Mouse (Mus musculus) kidney, adult 18-20 months (tissue): Measurements from ENCODE around the gene Slc10a1.
"Not testable (repeated sequence)": the region's sequence is repeated elsewhere in the genome, so short reads cannot be mapped to it uniquely, and the experiment has no call there.

Experiments used
- DNase-seq: peaks from one replicate; pipeline ENCODE4 v3.0.0; 2021

The Slc10a1 gene

DNA sequence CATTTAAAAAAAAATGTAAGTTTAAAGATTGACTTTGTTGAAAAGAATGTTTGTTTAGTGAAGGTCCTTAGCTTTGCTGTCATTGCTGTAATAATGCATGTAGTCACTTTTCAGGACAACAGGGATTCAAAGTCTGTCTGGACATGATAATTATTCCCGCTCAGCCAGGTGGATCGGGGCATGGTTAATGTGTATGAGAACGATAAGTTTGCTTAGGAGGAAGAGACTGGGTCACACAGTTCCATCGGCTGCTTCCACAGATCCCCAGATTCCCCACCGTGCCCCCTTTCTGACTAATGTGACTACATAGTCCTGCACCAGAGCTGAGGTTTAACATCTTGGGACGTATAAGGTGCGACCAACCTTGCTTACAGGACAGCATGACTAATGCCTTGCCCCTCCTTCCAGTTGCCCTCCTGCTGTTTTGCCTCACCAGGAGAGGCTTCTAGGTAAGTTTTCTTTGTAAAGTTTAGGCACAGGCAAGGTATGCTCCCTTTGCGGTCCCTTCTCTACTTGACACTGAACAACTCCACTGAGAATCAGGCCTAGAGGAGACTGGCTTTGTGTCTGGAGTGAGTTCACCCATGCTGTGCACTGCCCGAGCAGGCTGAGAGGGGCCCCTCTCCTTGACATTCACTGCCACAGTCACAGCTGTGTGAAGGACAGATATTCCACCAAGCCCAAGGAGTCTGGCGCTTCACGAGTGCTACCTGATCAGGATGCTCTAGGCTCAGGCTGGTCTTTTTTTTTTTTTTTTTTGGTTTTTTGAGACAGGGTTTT lies 2.3 kb downstream of the Slc10a1 start:
- DNase-seq: peak; percentile 40

DNA sequence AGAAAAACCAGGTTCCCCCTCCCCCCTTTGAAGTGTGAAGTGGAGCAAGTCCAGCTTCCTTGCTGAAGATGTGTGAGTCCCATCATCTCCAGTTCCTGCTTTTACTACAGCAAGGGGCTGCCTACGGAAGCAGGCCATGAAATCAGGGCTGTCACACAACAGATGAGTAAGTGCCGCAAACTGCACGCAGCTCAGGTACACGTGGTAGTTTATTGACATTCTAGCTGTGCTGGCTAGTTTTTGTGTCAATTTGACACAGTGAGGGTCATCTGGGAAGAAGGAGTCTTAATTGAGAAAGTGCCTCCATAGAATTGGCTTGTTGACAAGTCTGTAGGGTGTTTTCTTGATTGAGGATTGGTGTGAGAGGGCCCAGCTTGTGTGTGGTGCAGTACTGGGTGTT lies 5.9 kb downstream of the Slc10a1 start:
- DNase-seq: no peak

DNA sequence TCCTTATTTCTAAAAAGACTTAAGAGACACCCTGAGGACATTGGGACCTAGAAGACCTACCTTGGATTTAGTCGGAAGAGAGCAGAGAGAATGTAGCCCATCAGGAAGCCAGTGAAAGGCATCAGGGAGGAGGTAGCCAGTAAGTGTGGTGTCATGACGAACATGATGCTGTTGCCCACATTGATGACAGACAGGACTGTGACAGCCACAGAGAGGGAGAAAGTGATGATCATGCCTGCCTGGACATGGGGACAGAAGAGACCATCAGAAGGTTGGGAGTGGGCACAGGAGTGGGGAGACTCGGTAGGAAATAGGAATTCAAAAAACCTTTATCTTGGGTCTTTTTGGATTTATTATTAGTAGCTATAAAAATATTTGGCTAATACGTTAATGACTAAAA lies 10.5 kb downstream of the Slc10a1 start:
- DNase-seq: no peak

DNA sequence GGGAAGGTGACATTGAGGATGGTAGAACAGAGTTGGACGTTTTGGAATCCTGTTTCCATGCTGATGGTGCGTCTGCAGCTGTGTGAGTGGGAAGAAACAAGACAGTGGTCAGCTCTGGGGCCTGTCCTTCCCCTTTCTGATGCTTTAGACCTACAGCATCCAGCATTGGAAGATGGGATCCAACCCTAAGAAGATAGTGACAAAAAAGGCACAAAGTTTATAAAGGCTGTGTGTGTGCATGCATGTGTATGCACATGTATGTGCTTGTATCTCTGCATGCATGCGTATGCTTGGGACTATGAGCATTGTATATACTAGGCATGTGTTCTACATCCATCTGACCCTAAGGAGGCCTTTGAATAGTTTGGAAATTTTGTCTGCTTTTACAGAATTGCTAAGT lies 12.5 kb downstream of the Slc10a1 start:
- DNase-seq: no peak

DNA sequence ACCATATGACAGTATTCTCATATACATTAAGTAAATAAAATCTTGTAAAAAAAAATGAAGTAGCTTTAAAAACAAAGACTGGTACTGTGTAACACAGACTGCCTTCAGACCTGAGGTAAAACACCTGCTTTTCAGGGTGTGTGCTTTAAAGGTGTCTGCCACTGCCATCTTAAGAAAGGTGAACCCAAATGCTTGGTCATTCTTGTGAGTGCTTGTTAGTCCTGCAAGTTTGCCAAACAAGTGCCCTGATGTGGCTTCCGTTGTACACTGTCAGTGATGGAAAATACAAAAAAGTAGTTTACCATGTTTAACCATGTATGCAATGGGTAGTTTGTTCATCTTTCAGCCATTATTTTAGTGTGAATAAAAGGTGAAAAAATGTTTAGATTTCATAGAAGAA lies 16.0 kb downstream of the Slc10a1 start:
- DNase-seq: no peak

DNA sequence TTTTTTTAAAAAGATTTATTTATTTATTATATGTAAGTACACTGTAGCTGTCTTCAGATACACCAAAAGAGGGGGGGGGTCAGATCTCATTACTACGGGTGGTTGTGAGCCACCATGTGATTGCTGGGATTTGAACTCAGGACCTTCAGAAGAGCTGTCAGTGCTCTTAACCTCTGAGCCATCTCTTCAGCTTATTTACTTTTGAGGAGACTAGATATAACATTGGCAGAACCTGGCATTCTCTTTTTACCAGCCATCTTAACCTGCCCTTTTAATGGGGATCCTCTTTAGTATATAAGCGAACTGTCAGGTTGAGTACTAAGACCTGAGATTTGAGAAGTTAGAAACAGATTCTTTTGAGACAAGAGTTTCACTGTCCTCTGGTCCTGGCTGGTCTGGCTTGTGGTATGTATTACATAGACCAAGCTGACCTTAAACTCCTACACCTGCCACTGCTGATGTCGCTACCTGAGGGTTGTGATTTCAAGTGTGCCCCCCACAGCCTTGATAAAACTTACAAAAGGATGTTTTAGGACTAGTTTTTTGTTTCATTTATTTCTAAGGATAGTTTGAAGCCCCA lies 16.8 kb downstream of the Slc10a1 start:
- no peak for DNase-seq

GRCm38 (mm10) chr12:80949603-80950002 lies 18.9 kb downstream of the Slc10a1 start:
- DNase-seq: not testable (repeated sequence)

GRCm38 (mm10) chr12:80948202-80948601 lies 20.3 kb downstream of the Slc10a1 start:
- DNase-seq: no peak

DNA sequence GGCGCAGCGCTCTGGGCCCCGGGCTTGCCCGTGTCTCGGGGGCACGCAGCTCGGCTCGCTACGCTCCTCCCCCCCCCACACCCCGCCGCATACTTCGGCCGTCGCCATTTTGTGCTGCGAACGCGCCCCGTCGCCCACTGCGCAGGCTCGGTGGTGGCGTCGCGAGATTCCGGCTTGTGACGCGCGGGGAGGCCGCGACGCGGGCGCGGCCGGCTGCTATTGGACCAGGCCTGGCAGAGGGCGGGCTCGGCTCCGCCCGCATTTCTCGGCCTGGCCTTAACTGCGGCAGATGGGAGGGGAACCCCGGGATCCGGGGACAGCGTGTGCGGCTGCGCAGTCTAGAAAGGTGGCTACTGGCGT lies 22.5 kb downstream of the Slc10a1 start:
- peak; percentile 95 for DNase-seq

DNA sequence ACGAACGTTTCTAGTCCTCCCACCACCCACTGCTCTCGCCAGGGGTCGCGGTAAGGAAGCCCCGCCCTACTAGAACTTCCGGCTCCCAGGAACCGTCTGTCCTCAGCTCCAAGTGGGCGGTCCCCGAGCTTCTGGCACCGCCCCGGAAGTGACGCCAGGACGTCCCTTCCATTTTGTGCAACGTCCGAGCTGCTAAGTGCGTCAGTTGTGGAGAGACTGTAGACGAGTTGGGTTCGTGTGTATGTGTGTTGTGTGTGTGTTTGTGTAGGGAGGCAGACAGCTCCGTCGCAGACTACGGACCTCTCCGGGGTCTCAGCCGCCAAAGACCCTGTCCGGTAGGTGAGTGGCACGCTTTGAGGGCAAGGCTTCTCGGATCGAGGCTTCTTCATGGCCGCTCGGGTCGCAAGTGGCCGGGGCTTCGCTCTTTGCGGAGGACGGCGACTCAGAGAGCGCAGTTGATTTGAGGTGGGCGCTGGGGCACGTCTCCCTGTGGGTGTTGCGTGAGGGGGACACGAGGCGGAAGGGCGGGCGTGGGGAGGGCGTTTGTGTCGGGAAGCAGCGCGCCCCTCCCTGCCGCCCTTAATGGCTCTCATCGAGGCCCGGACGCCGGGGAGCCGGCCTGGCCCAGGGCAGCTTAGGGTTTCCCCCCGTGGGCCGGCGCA lies 23.0 kb downstream of the Slc10a1 start, which contains the start of gene Srsf5:
TSS of gene Srsf5 (plus strand) at position 171 of the 662 bp plus-strand sequence.
- DNase-seq: peak; percentile 99

GRCm38 (mm10) chr12:80944963-80945333 lies 23.6 kb downstream of the Slc10a1 start:
- DNase-seq: not testable (repeated sequence)

DNA sequence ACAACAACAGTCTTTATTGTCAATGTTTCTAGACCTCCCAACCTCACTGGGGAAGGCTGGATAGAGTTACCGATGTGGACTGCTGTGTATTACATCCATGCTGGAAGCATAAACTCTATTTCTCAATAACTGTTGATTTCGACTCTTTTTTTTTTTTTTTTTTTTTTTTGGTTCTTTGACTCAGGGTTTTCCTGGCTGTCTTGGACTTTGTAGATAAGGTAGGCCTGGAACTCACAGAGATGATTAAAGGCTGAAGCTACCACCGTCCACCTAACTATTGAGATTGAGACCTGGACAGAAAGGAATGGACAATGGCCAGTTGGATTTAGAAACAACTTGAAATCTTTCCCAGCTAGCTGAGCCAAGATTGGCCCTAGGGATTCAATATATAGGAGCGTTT lies 24.3 kb downstream of the Slc10a1 start:
- no peak for DNase-seq

DNA sequence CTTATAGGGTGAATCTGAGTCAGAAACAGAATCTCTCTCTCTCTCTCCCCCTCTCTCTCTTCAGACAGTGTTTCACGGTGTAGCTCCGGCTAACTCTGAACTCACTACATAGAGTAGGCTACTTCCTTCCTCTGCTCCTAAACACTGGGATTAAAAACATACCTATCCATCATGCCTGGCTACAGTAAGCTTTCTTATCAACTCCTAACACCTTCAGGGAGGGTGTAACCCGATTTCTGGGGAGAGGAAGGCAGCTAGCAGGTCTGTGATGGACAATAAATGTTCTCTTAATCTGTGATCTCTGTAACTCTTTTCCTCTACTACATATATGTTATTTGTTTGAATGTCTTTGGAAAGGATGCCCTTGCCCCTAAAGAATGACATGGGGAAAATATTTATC lies 25.1 kb downstream of the Slc10a1 start:
- no peak for DNase-seq

DNA sequence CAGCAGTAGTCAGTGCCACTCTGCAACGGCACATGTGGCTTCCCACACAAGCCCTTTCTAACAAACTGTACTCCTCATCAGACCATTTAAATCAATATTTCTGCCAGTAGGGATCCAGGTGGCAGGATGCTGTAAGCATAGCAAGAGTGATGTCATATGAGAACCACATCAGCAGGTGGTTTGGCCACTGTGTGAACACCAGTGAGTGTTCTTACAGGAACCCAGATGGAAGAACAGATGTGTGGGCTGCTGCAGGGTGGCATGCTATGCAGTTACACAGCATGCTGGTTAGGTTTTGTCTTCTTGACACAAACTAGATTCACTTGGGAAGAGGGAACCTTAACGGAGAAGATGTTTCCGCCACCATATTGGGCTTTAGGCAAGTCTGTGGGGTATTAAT lies 26.6 kb downstream of the Slc10a1 start:
- no peak for DNase-seq

- no peak for DNase-seq
These were observed 29.3 kb downstream of the Slc10a1 start for GRCm38 (mm10) chr12:80939165-80939564.

GRCm38 (mm10) chr12:80938642-80939041 lies 29.9 kb downstream of the Slc10a1 start:
- DNase-seq: peak; percentile 60

GRCm38 (mm10) chr12:80937331-80938029 lies 31.0 kb downstream of the Slc10a1 start:
- DNase-seq: no peak

GRCm38 (mm10) chr12:80936751-80937150 lies 31.8 kb downstream of the Slc10a1 start:
- no peak for DNase-seq

DNA sequence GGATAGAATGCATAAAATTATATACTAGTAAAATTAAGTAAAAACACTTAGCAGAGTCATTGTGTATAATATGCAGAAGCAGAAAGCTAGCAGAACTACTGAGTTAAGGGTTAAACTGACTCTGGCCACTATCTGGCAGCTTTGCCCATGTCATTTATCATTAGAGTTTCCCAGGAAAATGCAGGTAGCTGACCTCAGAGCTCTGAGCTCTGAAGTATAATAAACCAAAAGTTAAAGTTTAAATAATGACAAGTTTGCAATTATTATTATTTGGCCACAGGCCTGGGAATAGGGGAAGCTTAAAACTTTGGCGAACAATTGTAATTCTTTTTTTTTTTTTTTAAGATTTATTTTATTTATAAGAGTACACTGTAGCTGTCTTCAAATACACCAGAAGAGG lies 35.6 kb downstream of the Slc10a1 start:
- no peak for DNase-seq

- no peak for DNase-seq
These were observed 36.9 kb downstream of the Slc10a1 start for GRCm38 (mm10) chr12:80931402-80932140.

GRCm38 (mm10) chr12:80930141-80930540 lies 38.4 kb downstream of the Slc10a1 start:
- DNase-seq: peak; percentile 54

- DNase-seq: peak; percentile 45
These were observed 39.6 kb downstream of the Slc10a1 start for GRCm38 (mm10) chr12:80928881-80929280.

DNA sequence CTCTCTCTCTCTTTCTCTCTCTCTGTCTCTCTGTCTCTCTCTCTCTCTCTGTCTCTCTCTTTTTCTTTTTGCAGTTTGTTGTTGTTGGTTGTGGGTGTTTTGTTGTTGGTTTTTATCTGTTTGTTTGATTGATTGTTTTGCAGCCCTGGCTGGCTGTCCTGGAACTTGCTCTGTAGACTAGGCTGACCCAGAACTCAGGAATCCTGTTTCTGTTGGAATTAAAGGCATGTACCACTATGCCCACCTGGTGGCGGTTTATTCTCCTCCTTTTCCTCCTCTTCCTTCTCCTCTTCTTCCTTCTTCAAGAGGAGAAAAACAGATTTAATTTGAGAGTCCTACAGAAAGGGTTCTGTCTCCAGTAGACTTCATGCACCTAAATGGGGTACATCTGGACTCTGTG lies 41.0 kb downstream of the Slc10a1 start:
- no peak for DNase-seq
